In the genomic region with DNA sequence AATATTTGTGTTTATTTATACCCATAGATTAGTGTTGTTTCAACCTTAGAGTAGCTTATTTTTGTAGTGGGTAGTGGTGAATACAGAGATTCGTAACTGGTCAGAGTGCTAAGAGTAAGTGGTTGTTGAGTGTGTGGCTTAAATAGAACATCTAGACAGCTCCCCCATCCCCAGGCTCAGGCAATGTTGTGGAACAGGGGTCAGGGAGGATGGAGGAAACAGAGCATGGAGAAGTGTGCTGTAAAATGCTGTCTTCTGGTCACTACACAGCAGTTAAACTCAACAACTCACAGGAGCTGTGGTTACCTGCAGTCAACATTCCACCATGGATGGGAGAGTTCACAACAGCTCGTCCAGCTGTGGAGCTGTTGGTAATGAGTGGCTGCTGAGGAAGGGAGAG, we compare ENCODE assay signal across 18 mouse cellular contexts.
"Had no signal": no experiment of that assay in that cellular context is flagged by ENCODE, and none has a peak within 500 bp of the region (broad histone marks: within the 10 kb centered on the region; RNA-seq: fewer than 3 reads in every experiment).

No protein-coding gene starts in this region.

- H3K4me1 ChIP-seq: midbrain, embryonic 10.5 days; midbrain, embryonic 12.5 days; neural tube, embryonic 13.5 days; neural tube, embryonic 15.5 days had no signal

- H3K27me3 ChIP-seq: midbrain, embryonic 12.5 days; neural tube, embryonic 13.5 days; neural tube, embryonic 15.5 days had no signal

- DNase-seq: lung, embryonic 14.5 days; lung, postnatal 10 days; lung, postnatal 4 days; midbrain, embryonic 14.5 days; retina, postnatal 1 day; right cerebral cortex, adult 18-20 months; right cerebral cortex, postnatal 25 days; right cerebral cortex, postnatal 4 days; spleen, adult 18-20 months; thymus, adult 18-20 months; thymus, postnatal 14 days; thymus, postnatal 36 days had no signal

- ATAC-seq: midbrain, embryonic 16.5 days had no signal

- H3K36me3 ChIP-seq: neural tube, embryonic 13.5 days; neural tube, embryonic 15.5 days had no signal

- H3K27ac ChIP-seq: midbrain, embryonic 10.5 days; midbrain, embryonic 12.5 days; neural tube, embryonic 13.5 days; neural tube, embryonic 15.5 days had no signal

- H3K9me3 ChIP-seq: midbrain, embryonic 10.5 days; midbrain, embryonic 12.5 days; neural tube, embryonic 13.5 days; neural tube, embryonic 15.5 days had no signal

- H3K9ac ChIP-seq: lung, embryonic 14.5 days; midbrain, embryonic 12.5 days; neural tube, embryonic 13.5 days; neural tube, embryonic 15.5 days had no signal

- H3K4me3 ChIP-seq: midbrain, embryonic 10.5 days; midbrain, embryonic 12.5 days; myocyte; neural tube, embryonic 13.5 days; neural tube, embryonic 15.5 days had no signal

- H3K4me2 ChIP-seq: lung, embryonic 14.5 days; midbrain, embryonic 12.5 days; neural tube, embryonic 13.5 days; neural tube, embryonic 15.5 days had no signal
